Mouse (Mus musculus): ENCODE results near the gene Cpe. TPM values are rescaled to one million over a fixed set of nuclear protein-coding genes. Genes with fewer than 3 reads are reported as not detected.

The Cpe gene
- total and polyA plus RNA-seq, 3 experiments = 0.13 TPM; not detected in 2

- Histone ChIP-seq H3K36me3 (replicated peaks in 1 of 2; ENCODE audit: control insufficient read depth in 1 of 2, insufficient read depth in 1 of 2, low read length in 1 of 2) (peaks cover 56 to 93% of the 10 kb centered on the region in 2 experiments), H3K9ac (ENCODE audit: insufficient read depth, low read depth) (no peak overlapping the region), H3K4me2 (ENCODE audit: insufficient read depth, low read depth, poor library complexity, severe bottlenecking) (no peak overlapping the region), H3K27ac (ENCODE audit: insufficient read depth, low read depth) (no peak overlapping the region), H3K9me3 (replicated peaks; ENCODE audit: low read length) (no peaks in the 10 kb centered on the region), H3K27me3 (replicated peaks) (no peaks in the 10 kb centered on the region), H3K4me1 (ENCODE audit: control insufficient read depth in 1 of 2, insufficient read depth in 2 of 2) (peaks cover 0 to 13% of the 10 kb centered on the region in 2 experiments; a peak in 1 of 4 replicates), H3K4me3 (replicated peaks in 1 of 3; ENCODE audit: low read depth in 2 of 3, low read length in 2 of 3, poor library complexity in 1 of 3) (no peak overlapping the region), H3K79me2 (replicated peaks; ENCODE audit: control insufficient read depth, extremely low read depth, insufficient read depth, poor library complexity, severe bottlenecking) (peaks cover 5% of the 10 kb centered on the region)
- TF ChIP-seq NELFE (IDR thresholded peaks at IDR 0.05; ENCODE audit: low read depth, low read length) = no peak
- TF ChIP-seq BHLHE40 (IDR thresholded peaks at IDR 0.05; ENCODE audit: low read depth, low read length) = no peak
- TF ChIP-seq JUND (conservative IDR thresholded peaks at IDR 0.05; ENCODE audit: low read depth, low read length) = no peak
- no peak for TF ChIP-seq ZNF384 (IDR thresholded peaks at IDR 0.05; ENCODE audit: low read depth, low read length)
- TF ChIP-seq ETS1 (conservative IDR thresholded peaks at IDR 0.05; ENCODE audit: low read depth, low read length) = no peak
- no peak for TF ChIP-seq ZKSCAN1 (IDR thresholded peaks at IDR 0.05; ENCODE audit: borderline replicate concordance, low read depth, low read length)
- TF ChIP-seq MEF2A (IDR thresholded peaks at IDR 0.05; ENCODE audit: borderline replicate concordance, low read depth, low read length) = no peak
- TF ChIP-seq HCFC1 (IDR thresholded peaks at IDR 0.05; ENCODE audit: low read depth, low read length) = no peak
- no peak for TF ChIP-seq TBP (conservative IDR thresholded peaks at IDR 0.05; ENCODE audit: low read depth, low read length)
- TF ChIP-seq IRF4 (IDR thresholded peaks at IDR 0.05; ENCODE audit: low read depth, low read length) = no peak
- no peak for TF ChIP-seq NRF1 (IDR thresholded peaks at IDR 0.05; ENCODE audit: low read depth, low read length)
- no peak for TF ChIP-seq ZC3H11A (IDR thresholded peaks at IDR 0.05; ENCODE audit: low read depth, low read length)
- no peak for TF ChIP-seq USF1 (IDR thresholded peaks at IDR 0.05; ENCODE audit: low read depth, low read length)
- no peak for TF ChIP-seq EP300 (IDR thresholded peaks at IDR 0.05; ENCODE audit: low read length)
- in situ Hi-C loops (cut with MboI; ENCODE audit: low pct_ligation_motif_present, low pct_unique_long_range_greater_than_20kb, low sequenced_read_pairs) = no loop called here
- no peak for DNase-seq (ENCODE audit: extremely low read depth)
- dilution Hi-C loops (cut with MboI; ENCODE audit: extremely low pct_ligation_motif_present, extremely low pct_unique_long_range_greater_than_20kb, low sequenced_read_pairs) = no loop called here
Measured at GRCm38 (mm10) chr8:64723206-64723605, 30.4 kb upstream of the Cpe start.

DNA sequence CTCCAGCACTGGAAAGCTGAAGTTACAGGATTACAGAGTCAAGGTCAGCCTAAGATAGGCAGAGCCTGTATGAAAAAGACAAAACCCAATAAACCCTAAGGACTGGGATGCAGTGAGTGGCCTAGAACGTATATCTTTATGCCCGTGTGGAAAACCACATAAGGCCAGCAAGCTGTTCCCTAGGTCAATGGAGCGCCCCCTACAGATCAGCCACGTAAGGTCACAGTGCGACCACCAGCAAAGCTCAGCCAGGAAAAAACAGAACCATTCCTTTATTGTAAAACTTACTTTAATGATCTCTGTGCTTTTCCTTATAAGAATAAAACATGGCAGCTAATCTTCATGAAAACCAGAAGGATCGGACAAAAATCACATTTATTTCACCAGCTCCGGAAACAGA, 25.0 kb upstream of the Cpe start:
- no peaks in the 10 kb centered on the region; a peak in 1 of 4 replicates for H3K4me1 ChIP-seq (ENCODE audit: control insufficient read depth in 1 of 2, insufficient read depth in 2 of 2)
- H3K9me3 ChIP-seq (replicated peaks; ENCODE audit: low read length) = no peaks in the 10 kb centered on the region
- peaks cover 33 to 74% of the 10 kb centered on the region in 2 experiments for H3K36me3 ChIP-seq (replicated peaks in 1 of 2; ENCODE audit: control insufficient read depth in 1 of 2, insufficient read depth in 1 of 2, low read length in 1 of 2)
- dilution Hi-C loops (cut with MboI; ENCODE audit: extremely low pct_ligation_motif_present, extremely low pct_unique_long_range_greater_than_20kb, low sequenced_read_pairs) = no loop called here
- no peak overlapping the region for H3K9ac ChIP-seq (ENCODE audit: insufficient read depth, low read depth)
- H3K4me3 ChIP-seq (replicated peaks in 1 of 3; ENCODE audit: low read depth in 2 of 3, low read length in 2 of 3, poor library complexity in 1 of 3) = no peak overlapping the region
- TF ChIP-seq CTCF (conservative IDR thresholded peaks at IDR 0.05 in 1 of 2, IDR thresholded peaks at IDR 0.05 in 1 of 2; ENCODE audit: low read depth in 2 of 2, low read length in 2 of 2) = peak; percentile 18 to 41; a peak in 2 of 4 replicates
- TF ChIP-seq POLR2AphosphoS2 (IDR thresholded peaks at IDR 0.05; ENCODE audit: low read depth, low read length) = no peak
- H3K79me2 ChIP-seq (replicated peaks; ENCODE audit: control insufficient read depth, extremely low read depth, insufficient read depth, poor library complexity, severe bottlenecking) = no peaks in the 10 kb centered on the region
- H3K27me3 ChIP-seq (replicated peaks) = no peaks in the 10 kb centered on the region
- no peak overlapping the region for H3K27ac ChIP-seq (ENCODE audit: insufficient read depth, low read depth)
- H3K4me2 ChIP-seq (ENCODE audit: insufficient read depth, low read depth, poor library complexity, severe bottlenecking) = no peak overlapping the region
- in situ Hi-C loops (cut with MboI; ENCODE audit: low pct_ligation_motif_present, low pct_unique_long_range_greater_than_20kb, low sequenced_read_pairs) = no loop called here
- DNase-seq (ENCODE audit: extremely low read depth) = no peak

All from CH12.LX (cell line).